Mouse (Mus musculus) right cerebral cortex, adult 18-20 months (tissue): ENCODE results near the gene Ofcc1.

ENCODE experiments used
- DNase-seq: peaks from one replicate; pipeline ENCODE4 v3.0.0; 2022; ENCODE audit warnings: mixed read lengths

Gene Ofcc1

DNA sequence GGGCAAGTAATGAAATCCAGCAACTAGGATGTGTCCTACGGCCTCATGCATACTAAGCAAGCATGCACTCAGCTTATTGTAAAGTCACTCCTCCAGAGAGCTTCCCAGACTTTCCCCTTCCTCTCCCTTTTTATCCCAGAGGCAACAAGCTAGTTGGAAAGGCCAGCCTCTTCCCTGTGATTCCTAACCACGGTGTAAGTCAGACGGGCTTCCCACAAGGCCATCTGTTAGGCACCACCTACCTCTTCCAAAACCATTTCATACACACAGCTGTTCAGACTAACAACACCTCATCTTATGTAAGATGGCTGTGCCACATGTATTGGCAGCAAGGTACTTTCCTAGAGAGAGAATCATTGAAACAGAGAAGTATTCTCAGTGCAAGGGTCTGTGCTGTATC lies 124.9 kb downstream of the Ofcc1 start:
- DNase-seq: peak; percentile 31

DNA sequence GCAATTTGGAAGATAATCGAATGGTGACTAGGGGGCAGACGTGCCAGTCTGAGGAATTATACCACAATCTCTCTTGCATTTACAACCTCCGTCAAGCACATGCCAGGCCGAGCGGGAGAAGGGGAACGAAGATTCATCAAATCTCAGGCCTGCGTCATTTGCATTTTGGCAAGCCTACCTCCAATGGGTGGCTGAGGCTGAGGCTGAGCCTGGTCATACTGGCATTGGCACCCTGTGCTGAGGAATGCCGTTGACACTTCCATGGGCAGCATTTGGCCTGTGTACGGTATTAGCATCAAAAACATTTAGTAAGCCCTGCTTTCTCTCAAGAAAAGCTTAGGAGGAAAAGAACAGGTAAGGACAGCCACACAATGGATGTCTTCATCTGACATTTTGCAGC lies 152.9 kb downstream of the Ofcc1 start:
- no peak for DNase-seq

DNA sequence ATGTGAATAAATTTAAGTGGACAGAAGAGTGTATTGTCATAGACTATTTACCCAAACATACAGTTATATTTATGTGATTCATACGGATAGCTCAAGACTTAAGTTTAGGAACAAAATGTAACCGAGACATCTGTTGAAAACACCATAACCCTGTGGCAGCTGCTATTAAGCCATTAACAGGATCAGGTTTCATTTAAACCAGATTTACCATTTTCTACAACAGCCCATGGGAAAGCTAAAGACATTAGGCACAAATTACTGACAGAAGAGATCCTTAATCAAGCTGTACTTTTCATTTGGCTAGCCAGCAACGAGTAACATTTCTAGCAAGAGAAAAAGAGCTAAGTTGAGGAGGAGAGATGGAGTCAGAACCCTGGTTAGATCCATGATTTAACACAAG lies 179.5 kb downstream of the Ofcc1 start:
- DNase-seq: no peak

DNA sequence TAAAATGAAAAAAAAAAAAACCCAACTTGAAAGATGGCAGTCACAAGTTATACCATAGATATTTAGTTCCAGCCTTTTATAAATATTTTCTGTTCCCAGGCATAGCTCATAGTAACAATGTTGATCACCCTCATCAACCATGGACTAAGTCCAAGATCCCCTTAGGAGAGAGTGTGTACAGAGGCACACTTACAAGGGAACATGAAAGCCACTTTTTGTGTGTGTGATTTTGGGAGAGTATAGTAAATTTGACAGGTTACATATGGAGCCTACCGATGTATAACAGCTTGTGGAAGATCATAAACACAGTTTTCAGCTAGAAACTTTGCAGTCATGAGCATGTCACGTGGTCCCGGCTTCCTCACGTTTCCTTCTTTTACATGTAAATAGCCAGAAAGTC lies 189.5 kb downstream of the Ofcc1 start:
- no peak for DNase-seq

DNA sequence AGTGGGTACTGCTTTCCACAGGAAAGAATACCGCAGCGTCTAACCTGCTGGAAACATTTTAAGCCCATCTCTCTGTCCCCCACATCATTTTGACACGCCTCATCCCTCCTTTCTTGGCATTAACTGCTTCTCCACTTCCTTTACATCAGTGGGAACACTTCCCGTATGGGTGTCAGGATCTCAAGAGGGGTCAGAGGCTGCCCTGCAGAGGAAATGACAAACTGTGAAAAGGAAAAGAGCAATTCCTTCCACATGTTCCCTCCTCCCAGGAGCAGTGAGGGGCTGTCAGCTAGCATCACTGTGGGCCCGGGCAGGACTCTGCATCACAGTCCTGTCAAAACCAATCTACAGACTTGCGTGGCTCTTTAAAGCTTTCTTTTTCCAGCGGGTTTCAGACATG lies 193.4 kb downstream of the Ofcc1 start:
- no peak for DNase-seq

DNA sequence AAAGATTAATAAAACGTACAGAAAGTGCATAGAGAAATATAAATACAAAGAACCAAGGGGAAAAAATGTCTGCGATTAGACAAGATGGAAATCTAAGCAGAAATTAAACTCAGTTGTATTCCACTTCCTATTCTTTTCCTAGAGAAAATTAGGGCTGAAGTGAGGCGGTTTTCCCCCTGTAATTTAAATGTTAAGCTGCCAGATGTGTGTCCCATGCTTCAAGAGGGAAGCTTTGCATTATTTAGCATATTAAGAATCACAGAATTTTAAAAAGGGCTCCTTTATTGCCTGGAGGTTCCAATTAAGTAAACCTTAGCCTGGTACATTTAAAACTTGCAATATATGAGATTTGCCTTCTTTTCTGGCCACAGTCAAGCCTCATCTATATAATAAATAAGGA lies 205.8 kb downstream of the Ofcc1 start:
- no peak for DNase-seq

DNA sequence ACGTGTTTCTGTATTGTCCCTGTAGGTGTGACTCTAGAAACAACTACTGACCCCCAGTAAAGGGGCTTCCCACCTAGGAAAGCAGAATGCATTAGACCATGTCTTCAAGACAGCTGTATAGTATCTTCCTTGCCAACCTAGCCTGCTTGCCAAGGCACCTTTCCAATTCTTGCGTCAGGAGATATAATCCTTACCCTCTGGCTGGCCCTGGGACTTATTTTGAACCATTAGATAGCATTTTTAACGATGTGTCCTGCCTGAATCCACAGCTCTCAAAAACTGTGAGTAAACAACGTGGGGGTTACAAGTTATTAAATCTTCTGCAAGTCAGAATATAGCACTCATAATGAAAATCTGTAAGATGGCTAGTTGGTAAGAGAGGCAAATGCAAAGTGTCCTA lies 221.3 kb downstream of the Ofcc1 start:
- no peak for DNase-seq

DNA sequence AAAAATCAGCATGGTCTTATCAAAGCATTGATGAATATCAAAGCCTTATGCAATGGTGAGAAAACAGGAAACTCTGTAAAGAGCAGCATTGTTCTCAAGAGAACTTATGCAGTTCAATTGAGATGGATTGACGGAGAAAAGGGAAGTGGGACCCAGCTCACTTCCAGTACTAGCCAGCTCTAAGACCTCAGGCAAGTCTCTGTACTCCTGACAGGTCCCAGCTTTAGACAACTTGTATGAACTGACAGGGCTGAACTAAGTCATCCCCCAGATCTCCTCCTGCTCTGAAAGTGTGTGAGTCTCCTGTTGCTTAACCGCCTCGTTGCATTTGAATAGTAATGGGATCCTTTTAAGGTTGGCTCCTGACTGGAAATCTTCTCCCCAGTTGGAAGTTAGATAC lies 225.2 kb downstream of the Ofcc1 start:
- no peak for DNase-seq

DNA sequence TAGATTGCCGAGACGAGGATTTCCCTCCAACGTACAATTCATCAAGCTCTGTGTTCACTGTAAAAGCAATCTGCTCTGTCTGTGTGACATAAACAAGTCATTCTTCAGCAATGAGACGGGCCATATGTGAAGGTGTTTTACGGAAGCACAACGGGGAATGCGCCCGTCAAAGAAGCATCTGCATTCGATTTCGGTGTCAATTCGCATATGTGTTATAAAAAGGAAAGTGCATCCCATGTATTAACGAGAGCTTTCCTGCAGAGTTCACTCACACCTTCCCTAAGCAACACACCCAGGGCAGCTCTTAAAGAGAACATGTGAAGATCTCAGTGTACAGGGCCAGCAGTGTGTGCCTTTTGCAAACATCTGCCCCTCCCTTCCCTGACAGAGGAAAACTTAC lies 225.6 kb downstream of the Ofcc1 start:
- DNase-seq: no peak

DNA sequence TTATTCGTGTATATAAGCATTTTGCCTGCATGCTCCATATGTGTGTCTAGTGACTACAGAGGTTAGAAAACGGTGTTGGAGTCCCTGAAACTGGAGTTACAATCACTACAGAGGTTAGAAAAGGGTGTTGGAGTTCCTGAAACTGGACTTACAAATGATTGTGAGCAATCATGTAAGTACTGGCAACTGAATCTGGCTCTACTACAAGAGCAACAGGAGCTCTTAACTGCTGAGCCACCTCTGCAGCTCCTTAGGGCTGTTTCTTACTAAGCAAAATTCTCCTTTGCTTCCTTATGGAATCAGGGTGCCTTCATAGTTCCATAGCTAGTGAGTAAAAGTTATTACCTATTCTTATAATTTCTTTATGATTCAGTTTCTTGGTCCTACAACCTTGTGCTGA lies 237.4 kb downstream of the Ofcc1 start:
- no peak for DNase-seq

DNA sequence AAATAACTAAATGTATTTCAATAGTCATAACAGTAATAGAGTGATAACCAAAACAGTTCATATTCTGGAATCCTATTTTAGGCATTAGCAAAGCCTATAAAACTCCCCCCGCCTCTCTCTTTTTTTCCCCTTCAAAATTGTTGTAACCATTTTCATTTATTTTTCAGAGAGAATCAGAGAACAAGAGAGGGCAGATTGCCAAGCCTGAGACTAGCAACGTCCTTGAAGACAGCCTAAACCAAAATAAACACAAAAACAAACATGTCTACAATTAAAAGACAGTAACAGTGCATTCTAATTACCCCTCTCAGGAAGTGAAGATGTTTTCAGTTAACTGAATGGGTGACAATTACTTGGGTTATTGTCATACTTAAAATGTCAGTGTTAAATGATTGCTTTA lies 248.9 kb downstream of the Ofcc1 start:
- no peak for DNase-seq

DNA sequence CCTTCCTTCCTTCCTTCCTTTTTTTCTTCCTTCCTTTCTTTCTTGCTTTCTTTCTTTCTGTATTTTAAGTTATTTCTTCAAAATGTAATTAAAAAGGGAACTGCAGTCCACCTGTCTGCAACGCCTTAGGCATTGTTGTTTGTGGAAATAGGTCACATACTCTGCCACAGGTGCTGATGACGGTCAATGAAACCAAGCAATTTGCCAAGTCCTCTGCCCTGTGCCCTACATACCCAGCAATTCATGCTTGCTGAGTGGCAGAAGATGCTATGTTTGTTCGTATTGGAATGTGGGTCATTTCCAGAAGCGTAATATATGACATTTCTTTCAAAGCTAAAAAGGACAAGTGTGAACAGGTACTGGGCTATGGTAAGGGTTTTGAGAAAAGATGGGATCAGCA lies 285.0 kb downstream of the Ofcc1 start:
- DNase-seq: no peak

DNA sequence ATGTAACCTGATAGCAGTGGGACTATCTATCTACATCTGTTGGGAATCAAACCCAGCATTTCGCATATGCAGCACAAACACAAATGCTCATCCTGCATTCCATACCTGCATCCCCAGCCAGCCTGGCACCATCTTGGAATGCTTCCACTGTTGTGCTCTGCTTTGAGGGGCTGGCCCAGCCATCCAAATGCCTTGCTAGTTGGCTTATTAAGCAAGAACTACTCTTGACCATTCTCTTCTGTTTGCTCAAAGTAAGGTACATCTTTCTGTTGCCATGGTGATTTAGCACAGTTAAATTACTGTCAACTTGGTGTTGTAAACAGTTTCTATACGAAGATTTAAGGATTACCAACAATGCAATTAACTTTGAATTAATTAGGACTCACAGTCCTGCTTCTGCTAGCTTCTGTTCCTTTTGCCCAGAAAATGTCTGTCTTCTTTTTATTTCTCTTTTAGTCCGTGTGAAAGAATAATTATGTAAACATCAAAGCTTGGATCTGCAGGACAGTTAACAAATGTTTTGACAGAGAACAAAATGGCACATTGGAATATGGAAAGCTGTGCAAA lies 286.3 kb downstream of the Ofcc1 start:
- DNase-seq: no peak

DNA sequence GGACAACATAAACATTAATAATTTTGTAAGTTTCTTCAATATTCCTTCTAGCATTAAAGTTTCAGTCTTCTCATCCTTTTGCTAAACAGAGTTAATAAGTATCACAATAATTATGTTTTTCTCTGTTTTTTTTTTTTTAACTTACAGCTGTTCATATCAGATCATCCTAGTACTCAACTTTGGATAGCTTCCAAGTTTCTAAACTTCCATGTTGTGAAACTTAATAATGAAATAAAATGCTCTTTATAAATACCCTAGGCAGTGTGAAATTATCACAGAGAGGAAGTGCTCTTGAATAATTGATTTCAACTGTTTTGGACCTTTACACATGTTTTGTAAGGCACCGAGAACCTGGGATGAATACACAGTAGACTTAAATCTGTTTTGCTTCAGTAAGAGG lies 291.2 kb downstream of the Ofcc1 start:
- no peak for DNase-seq

DNA sequence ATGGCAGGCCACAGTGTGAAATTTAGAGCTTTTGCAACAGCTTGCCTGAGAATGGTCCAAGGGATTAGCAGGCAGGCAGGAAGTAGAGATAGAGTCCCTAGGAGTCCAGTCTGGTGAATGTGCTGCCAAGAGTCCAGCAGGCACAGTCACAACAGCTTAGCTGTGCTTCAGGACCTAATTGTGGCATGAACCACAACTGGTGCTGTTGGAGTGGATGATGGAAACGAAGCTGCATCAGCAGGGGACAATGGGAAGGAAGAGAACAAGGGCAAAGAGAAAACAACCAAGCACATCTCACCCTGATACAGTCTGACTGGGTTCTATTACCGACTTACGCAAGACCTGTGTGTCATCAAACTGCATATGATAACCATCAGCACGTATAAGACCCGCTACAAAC lies 300.0 kb downstream of the Ofcc1 start:
- DNase-seq: no peak

DNA sequence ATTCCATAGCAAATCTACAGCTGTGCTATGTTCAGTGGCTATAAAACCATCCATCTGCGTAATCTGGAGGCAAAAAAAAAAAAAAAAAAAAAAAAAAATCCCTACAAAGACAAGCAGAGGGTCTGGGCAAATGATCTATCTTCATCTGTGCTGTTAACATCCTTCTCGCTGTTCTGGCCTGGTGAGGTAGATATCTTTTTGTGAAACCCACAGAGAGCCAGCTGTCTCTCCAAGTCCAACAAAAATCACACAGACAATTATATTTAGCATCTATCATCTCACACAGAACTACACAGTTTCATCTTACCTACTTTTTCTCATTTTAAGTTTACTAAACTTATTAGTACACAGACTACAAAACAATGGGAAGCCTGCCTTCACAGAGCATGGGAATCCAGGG lies 323.4 kb downstream of the Ofcc1 start:
- DNase-seq: no peak

DNA sequence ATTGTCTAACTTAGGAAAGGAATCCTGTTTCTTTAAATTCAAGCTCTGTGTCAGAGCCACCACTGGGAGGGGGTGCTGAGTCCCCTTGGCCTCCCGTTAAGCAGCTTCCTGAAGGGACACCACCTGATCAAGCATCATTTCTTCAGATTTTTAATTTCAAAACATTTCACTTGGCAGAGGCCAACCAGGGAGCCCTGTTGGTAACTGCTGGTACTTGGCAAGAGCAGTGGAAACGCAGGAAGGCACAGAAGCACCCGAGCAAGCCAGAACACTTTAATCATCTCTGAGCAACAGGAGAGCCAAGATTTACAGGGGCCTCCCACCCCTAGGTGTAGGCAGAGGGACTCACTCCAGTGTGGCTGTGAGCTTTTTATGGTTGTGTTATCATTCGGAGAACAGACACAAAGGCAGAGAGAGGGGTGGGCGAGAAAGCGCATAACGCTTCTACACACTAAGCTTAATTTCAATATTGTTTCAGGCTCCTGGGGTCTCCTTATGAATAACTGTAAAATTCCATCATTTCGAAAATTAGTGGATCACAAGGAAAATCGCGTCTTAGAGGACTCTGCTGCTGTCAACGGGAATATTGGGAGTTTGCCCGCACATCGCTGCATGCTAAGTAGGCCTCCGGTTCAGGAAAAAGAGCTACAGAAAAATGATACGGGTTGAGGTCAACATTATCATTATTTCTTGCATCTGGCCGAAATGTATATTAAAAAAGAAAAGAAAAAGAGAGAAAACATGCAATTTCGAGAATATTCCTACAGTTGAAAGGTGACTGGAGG lies 324.1 kb downstream of the Ofcc1 start:
- DNase-seq: peak; percentile 53

DNA sequence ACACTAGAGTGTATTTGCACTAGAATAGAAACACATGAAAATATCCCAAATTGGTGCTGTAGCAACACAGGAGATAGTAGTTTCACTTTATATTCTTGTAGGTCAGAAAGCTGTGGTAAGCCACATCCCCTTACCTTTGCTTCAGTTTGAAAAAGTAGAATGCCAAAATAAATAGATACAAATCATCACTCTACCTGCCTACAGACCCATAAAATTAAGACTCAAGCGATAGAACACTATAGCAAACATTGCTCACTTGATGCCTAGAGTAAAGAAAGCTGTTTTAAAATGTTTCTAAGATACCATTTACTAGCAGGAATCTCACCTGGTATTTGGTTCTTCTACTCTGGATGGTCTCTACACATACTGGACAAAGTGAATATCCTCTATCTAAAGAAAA lies 331.8 kb downstream of the Ofcc1 start:
- no peak for DNase-seq

DNA sequence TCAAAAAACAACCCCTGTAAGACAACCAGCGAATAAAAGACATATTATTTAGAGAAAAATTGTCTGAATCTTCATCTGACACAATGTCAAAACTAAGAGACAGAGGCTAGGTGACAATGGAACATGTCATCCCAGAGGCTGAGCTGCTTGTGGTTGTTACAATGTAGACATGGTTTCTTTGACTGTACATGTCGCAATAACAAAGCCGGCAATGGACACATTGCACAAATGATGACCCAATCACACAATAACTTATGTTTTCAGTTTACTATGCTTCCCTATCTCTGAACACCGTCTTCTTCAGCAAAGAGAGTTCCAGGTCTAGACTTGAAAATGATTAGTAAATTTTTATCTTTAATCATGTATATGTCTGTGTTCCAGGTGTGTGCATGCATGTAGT lies 332.4 kb downstream of the Ofcc1 start:
- no peak for DNase-seq

DNA sequence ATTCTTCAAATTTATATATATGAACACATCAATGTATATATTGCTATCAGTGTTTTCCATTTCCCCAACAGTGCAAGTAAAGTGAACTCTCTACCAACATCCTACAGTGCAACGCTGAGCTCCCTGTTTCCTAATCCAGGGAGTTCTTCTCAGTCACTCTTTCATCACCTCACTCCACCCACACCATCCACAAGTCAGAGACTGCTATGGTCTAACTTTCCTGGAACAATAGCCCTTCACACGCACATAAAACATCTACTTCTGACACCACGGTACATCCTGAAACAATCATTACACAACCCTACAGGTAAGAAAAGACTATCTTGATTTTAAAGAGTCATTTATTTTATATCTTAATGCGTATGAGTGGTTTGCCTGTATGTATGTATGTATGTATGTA lies 335.4 kb downstream of the Ofcc1 start:
- DNase-seq: no peak

DNA sequence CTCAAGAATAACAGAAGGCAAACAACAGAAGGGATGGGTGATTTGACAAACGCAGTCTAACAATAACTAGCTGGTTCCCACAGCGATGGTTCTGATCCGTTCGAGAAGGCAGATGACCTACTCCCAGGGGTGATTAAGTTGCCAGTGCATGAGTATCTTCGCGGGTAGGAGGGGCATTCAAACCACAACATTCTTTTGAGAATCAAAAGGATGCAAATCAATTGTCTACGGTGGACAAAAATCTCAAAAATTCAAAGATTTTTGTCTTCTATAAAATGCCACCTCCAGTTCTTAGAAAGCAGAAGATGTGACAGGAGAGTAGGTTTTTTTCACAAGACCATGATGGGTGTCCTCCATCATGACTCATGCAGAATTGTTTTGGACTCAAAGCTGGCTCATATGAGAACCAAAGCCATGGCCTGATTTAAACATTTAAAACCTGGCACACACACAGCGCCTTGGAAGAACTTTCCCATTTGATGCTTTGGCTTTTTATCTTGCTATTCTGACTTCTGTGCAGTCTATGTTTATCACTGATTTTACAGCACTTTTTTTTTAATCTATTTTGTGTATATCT lies 338.0 kb downstream of the Ofcc1 start:
- DNase-seq: no peak

DNA sequence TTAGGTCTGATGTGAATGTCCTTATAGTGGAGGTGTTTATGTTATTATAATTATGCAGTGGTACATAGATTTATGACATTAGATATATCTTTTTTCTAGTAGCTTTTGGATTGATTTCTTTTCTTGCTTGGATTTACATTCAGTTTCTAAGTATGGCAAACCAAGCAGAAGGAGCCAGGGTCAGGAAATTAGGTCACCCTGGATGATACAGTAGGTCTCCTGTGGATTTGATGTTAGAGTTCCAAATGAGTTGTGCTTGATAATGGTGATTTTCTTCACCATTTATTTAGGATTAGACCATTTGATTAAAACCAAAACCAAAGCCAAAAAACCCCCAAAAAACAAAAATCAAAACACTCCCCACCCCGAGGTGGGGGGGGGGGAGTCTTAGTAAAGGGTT lies 338.6 kb downstream of the Ofcc1 start:
- DNase-seq: no peak

DNA sequence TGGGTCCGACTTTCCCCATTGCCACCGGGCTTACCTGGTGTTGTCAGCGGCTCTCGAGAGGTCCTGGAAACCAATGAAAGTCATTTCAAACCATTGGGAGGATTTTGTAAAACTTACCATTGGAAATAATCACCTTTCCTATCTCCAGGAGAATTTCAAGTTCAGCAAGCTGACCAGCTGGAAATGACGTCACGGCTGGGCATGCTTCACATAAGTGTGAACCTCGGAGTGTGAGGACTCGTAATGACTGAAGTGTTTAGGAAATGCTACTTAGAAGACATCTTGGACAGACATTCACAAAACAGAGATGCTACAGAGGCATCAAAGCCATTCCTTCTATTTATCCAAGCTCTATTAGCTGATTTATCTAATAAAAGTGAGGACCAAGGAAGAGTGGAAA lies 361.0 kb downstream of the Ofcc1 start:
- DNase-seq: no peak

DNA sequence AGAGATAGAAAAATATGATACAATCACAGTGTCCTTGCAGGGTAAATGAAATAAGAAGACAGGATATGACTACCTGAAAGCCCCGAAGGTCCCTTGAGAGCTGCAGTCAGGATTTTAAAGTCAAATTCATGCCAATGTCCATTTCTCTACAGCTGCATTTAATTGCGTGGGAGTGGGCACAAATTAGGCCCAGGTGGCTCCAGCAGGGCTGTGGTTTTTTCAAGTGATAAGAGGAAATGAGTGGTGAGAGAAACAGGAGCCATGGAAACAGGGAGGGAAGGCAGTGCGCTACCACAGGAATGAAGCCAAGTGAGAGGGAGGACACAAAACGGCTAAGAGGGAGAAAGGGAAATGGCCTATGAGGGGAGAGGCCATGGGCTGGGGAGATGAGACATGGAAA lies 363.3 kb downstream of the Ofcc1 start:
- DNase-seq: no peak
